ENCODE assay signal across 18 mouse cellular contexts in the genomic region with DNA sequence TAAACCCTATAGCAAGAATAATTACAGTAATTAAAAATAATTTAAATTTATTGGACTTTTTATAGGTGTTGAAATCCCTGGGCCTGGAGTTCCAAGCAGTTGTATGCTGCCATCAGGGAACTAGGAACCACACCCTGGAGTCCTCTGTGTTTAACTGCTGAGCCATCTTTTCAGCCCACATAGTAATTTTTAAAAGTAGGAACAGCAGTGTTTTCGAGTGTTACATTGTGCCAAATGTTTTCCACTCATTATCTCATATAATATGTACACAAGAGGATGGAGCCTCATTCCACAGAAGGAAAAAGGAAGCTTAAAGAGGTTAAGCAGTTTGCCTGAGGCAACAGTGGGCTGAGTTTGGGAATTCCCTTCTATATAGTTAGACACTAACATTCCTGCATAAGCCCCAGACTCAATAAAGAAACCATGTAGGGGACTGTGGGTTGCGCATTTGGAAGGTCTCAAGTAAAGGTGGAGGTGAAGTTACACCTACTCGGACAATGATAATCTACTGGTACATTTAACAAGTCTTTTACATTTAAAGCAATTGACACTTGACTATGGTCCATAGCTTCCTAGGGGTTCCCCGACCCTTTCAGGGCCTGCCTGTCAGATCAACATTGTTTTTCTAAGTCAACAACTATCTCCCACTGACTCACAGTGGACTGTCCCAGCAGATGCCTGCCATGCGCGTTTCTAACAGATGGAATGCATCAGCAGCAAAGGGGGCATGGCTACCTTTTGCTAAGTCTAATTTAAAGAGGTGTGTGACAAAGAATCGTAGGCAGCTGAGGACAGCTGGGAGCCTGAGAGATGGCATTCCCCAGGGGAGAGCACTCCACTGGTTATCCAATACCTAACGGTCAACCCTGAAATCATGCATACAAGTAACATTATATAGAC. TPM values are rescaled to one million over a fixed set of nuclear protein-coding genes. Genes with fewer than 3 reads are reported as not detected.
DNase-seq lines count a peak whose midpoint lies in the region; ATAC-seq lines count a peak whose summit lies in the region.
"Had no signal": no experiment of that assay in that cellular context is flagged by ENCODE, and none has a peak within 500 bp of the region (broad histone marks: within the 10 kb centered on the region; RNA-seq: fewer than 3 reads in every experiment).

No protein-coding gene starts in this region.

- WGBS in hindbrain, embryonic 10.5 days = 55% methylated on average over 8 of the region's 8 CpGs
- 59% methylated on average over 8 of the region's 8 CpGs for WGBS in hindbrain, embryonic 13.5 days
- 61% methylated on average over 8 of the region's 8 CpGs for WGBS in neural tube, embryonic 15.5 days
- WGBS in neural tube, embryonic 11.5 days = 52% methylated on average over 8 of the region's 8 CpGs

- no peak for ATAC-seq in hindbrain, embryonic 13.5 days (ENCODE audit: low FRiP score)
- ATAC-seq in neural tube, embryonic 15.5 days (ENCODE audit: low FRiP score) = no peak
- ATAC-seq in neural tube, embryonic 11.5 days (ENCODE audit: insufficient read depth, low FRiP score, low TSS enrichment) = no peak
- ATAC-seq in megakaryocyte progenitor cell, adult 5-6 weeks (replicated peaks; ENCODE audit: poor library complexity) = no peak
- ATAC-seq: intestine, embryonic 15.5 days; liver, embryonic 12.5 days had no signal

- no peaks in the 10 kb centered on the region for H3K27me3 ChIP-seq in hindbrain, embryonic 10.5 days (ENCODE audit: insufficient read depth, poor library complexity, severe bottlenecking)
- H3K27me3 ChIP-seq in hindbrain, embryonic 13.5 days = no peaks in the 10 kb centered on the region
- H3K27me3 ChIP-seq in neural tube, embryonic 15.5 days (replicated peaks) = no peaks in the 10 kb centered on the region
- H3K27me3 ChIP-seq in neural tube, embryonic 11.5 days (ENCODE audit: control insufficient read depth, insufficient read depth, low read length) = no peaks in the 10 kb centered on the region
- H3K27me3 ChIP-seq: embryonic facial prominence, embryonic 13.5 days; heart, embryonic 12.5 days; intestine, embryonic 15.5 days; liver, embryonic 12.5 days; lung, embryonic 15.5 days had no signal

- DNase-seq in hindbrain, embryonic 10.5 days (ENCODE audit: low spot score) = peak; percentile 15
- DNase-seq in neural tube, embryonic 10.5 days (ENCODE audit: extremely low spot score, low spot score) = peak; percentile 26
- DNase-seq in forelimb bud, embryonic 11.5 days (ENCODE audit: low read depth, low spot score) = peak; percentile 76
- DNase-seq in neural tube, embryonic 11.5 days (ENCODE audit: low spot score) = peak; percentile 25
- DNase-seq in right cerebral cortex, adult 18-20 months = no peak
- DNase-seq: cerebellum, postnatal 14 days; heart, postnatal 4 days; midbrain, embryonic 14.5 days had no signal

- H3K9ac ChIP-seq in hindbrain, embryonic 13.5 days = no peak overlapping the region
- H3K9ac ChIP-seq in neural tube, embryonic 15.5 days (replicated peaks) = no peak overlapping the region
- H3K9ac ChIP-seq in neural tube, embryonic 11.5 days (ENCODE audit: low read length) = no peak overlapping the region
- H3K9ac ChIP-seq: embryonic facial prominence, embryonic 13.5 days; heart, embryonic 12.5 days; intestine, embryonic 15.5 days; liver, embryonic 12.5 days; lung, embryonic 15.5 days had no signal

- H3K4me2 ChIP-seq in hindbrain, embryonic 13.5 days = no peak overlapping the region
- no peak overlapping the region for H3K4me2 ChIP-seq in neural tube, embryonic 15.5 days
- H3K4me2 ChIP-seq in neural tube, embryonic 11.5 days (ENCODE audit: low read depth) = no peak overlapping the region
- H3K4me2 ChIP-seq: embryonic facial prominence, embryonic 13.5 days; heart, embryonic 12.5 days; intestine, embryonic 15.5 days; liver, embryonic 12.5 days; lung, embryonic 15.5 days had no signal

- H3K27ac ChIP-seq in hindbrain, embryonic 10.5 days = no peak overlapping the region
- no peak overlapping the region for H3K27ac ChIP-seq in hindbrain, embryonic 13.5 days
- no peak overlapping the region for H3K27ac ChIP-seq in neural tube, embryonic 15.5 days (replicated peaks)
- H3K27ac ChIP-seq in neural tube, embryonic 11.5 days (ENCODE audit: low read depth, low read length) = no peak overlapping the region
- H3K27ac ChIP-seq: embryonic facial prominence, embryonic 13.5 days; intestine, embryonic 15.5 days; kidney, postnatal 0 days; liver, embryonic 12.5 days; lung, embryonic 15.5 days; stomach, postnatal 0 days had no signal

- H3K36me3 ChIP-seq in hindbrain, embryonic 10.5 days = no peaks in the 10 kb centered on the region
- H3K36me3 ChIP-seq in hindbrain, embryonic 13.5 days = peaks cover 9% of the 10 kb centered on the region
- peaks cover 6% of the 10 kb centered on the region for H3K36me3 ChIP-seq in neural tube, embryonic 15.5 days
- H3K36me3 ChIP-seq in neural tube, embryonic 11.5 days (ENCODE audit: control insufficient read depth, insufficient read depth, low read length) = no peaks in the 10 kb centered on the region
- H3K36me3 ChIP-seq: embryonic facial prominence, embryonic 13.5 days; intestine, embryonic 15.5 days; liver, embryonic 12.5 days; lung, embryonic 15.5 days had no signal

- H3K4me1 ChIP-seq in hindbrain, embryonic 10.5 days (replicated peaks) = no peaks in the 10 kb centered on the region; the same call in 1 of the 2 replicates
- H3K4me1 ChIP-seq in hindbrain, embryonic 13.5 days (replicated peaks) = no peaks in the 10 kb centered on the region
- H3K4me1 ChIP-seq in neural tube, embryonic 15.5 days = no peaks in the 10 kb centered on the region
- no peaks in the 10 kb centered on the region for H3K4me1 ChIP-seq in neural tube, embryonic 11.5 days (ENCODE audit: control insufficient read depth, insufficient read depth, low read length)
- H3K4me1 ChIP-seq: heart, embryonic 12.5 days; intestine, embryonic 15.5 days; liver, embryonic 12.5 days; lung, embryonic 15.5 days had no signal

- H3K9me3 ChIP-seq in hindbrain, embryonic 10.5 days = no peaks in the 10 kb centered on the region
- H3K9me3 ChIP-seq in hindbrain, embryonic 13.5 days = no peaks in the 10 kb centered on the region
- H3K9me3 ChIP-seq in neural tube, embryonic 15.5 days (replicated peaks) = no peaks in the 10 kb centered on the region
- H3K9me3 ChIP-seq in neural tube, embryonic 11.5 days (ENCODE audit: control insufficient read depth, low read length) = no peaks in the 10 kb centered on the region
- H3K9me3 ChIP-seq: embryonic facial prominence, embryonic 13.5 days; intestine, embryonic 15.5 days; liver, embryonic 12.5 days; lung, embryonic 15.5 days had no signal

- no peak overlapping the region for H3K4me3 ChIP-seq in hindbrain, embryonic 10.5 days
- H3K4me3 ChIP-seq in hindbrain, embryonic 13.5 days = no peak overlapping the region
- no peak overlapping the region for H3K4me3 ChIP-seq in neural tube, embryonic 15.5 days (replicated peaks)
- H3K4me3 ChIP-seq in neural tube, embryonic 11.5 days (ENCODE audit: low read depth, low read length) = no peak overlapping the region
- H3K4me3 ChIP-seq: embryonic facial prominence, embryonic 13.5 days; heart, embryonic 12.5 days; intestine, embryonic 15.5 days; liver, embryonic 12.5 days; lung, embryonic 15.5 days had no signal

RNA-seq across cellular contexts. Expression of gene Prss35, which starts 19.3 kb away (rescaled TPM):
- 0.54 and 1.5 TPM in 2 replicates for polyA plus RNA-seq in hindbrain, embryonic 10.5 days (2016; fragmentation: Nextera tagmentation; extraction: Ambion mirVana)
- polyA plus RNA-seq in hindbrain, embryonic 13.5 days (2015; fragmentation: Nextera tagmentation; extraction: Ambion mirVana) = 4.3 and 5.3 TPM in 2 replicates
- 11.0 and 12.4 TPM in 2 replicates for polyA plus RNA-seq in neural tube, embryonic 15.5 days (2015; fragmentation: Nextera tagmentation; extraction: Ambion mirVana)
- 1.9 TPM in 2 replicates for polyA plus RNA-seq in neural tube, embryonic 11.5 days (2014; fragmentation: Nextera tagmentation; extraction: Ambion mirVana)
- not detected in 2 replicates for total RNA-seq in megakaryocyte progenitor cell, adult 5-6 weeks (2015)
- not detected in 2 replicates for total RNA-seq in megakaryocyte progenitor cell, adult 5-6 weeks (2017)
